Mouse (Mus musculus) ZHBTc4 (cell line): Measurements from ENCODE around the gene Olfr522.
A peak's percentile ranks its signal among the peaks of the same experiment; 100 is the strongest.

Experiments used
- DNase-seq: peaks from one replicate; pipeline ENCODE4 v3.0.0-alpha.2; 2011; ENCODE audit warnings: low read depth, low spot score

Olfr522 gene

DNA sequence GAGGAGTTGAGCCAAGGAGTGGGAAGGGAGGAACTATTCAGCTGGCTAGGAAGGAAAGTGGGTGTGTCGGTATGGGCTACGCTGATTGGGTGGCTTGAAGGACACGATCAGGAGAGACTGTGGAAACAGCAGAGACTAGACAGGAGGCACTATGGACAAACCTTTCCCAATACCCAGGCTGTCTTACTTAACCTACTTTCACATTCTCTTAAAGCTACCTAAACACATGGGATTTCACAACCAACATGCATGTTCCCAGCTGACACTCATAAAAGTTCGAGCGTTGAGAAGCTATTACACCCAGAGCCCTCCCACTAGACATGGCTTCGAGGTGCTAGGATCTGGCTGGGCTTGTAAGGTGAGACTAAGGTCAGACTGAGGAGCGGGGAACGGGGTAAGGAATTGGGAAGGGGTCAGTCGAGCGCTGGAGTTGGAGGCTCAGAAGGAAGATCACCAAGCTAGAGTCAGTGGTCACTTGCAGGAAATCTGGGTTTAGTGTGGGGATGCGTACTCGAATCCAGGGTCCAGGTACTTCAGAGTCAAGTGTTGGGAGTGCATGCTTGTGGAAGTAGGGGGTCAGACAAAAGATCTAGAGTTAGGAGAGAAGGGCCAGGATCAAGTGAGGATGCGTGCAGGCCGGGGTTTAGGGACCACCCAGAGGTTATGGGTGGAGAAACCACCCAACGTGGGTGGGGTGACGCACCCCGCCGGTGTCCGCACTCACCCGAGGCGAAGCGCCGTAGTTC lies 48.8 kb downstream of the Olfr522 start, which contains the start of gene Paox:
Gene Paox, plus strand, starts transcription at position 217 of the 746 bp plus-strand sequence.
- DNase-seq = peak; percentile 84

DNA sequence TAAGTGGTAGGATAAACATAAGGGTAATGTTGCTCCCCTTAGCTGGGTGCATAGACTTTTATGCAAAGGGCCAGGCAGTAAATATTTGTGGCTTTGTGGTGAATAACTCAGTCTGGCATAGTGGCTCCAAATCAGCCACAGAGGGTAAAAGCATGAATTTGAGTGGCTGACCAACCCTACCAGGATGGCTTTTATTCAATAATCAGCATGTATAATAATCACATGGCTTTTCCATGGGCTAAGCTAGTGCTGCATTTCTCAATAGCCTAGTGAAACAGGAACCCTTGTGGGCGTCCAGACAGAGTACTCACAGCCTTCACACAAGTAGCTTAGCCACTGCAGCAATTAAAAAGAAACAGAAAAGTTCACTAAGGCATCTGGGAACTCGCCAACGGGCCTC lies 52.6 kb downstream of the Olfr522 start:
- DNase-seq = no peak
